Mouse (Mus musculus) MEL (cell line): ENCODE measurements around the gene Nadk. TPM values are rescaled to one million over a fixed set of nuclear protein-coding genes. Genes with fewer than 3 reads are reported as not detected.
A peak's percentile ranks its signal among the peaks of the same experiment; 100 is the strongest.

Source experiments
- DNase-seq: peaks from one replicate; pipeline ENCODE4 v3.0.0; 2011; ENCODE audit warnings: low read depth, low spot score
- H3K27ac ChIP-seq: 2 replicates; pipeline ENCODE4 v1.5.1; 2012; ENCODE audit warnings: low read depth, mild to moderate bottlenecking, control low read depth, low read length, moderate library complexity; ENCODE audit not compliant: control insufficient read depth
- H3K27me3 ChIP-seq, 2 experiments: fragments of 150-350 bp in 1 of 2; sonication (generic) in 1 of 2; 2 replicates each; pipeline ENCODE4 v1.6.1; 2012; ENCODE audit warnings: low read length in 2 of 2, mild to moderate bottlenecking in 2 of 2, improper control_type of control experiment in 1 of 2, moderate library complexity in 1 of 2; ENCODE audit not compliant: insufficient read depth in 2 of 2, control insufficient read depth in 1 of 2
- H3K36me3 ChIP-seq, 2 experiments: 2 replicates each; pipeline ENCODE4 v1.6.1; 2012 to 2014; ENCODE audit warnings: low read length in 2 of 2, improper control_type of control experiment in 1 of 2, inconsistent platforms in 1 of 2, mild to moderate bottlenecking in 1 of 2; ENCODE audit not compliant: insufficient read depth in 2 of 2, control insufficient read depth in 1 of 2
- H3K4me1 ChIP-seq, 2 experiments: fragments of 150-350 bp in 1 of 2; sonication (generic) in 1 of 2; 2 replicates each; pipeline ENCODE4 v1.6.1; 2012; ENCODE audit warnings: low read length in 2 of 2, improper control_type of control experiment in 1 of 2, mild to moderate bottlenecking in 1 of 2; ENCODE audit not compliant: insufficient read depth in 2 of 2, control insufficient read depth in 1 of 2
- H3K4me3 ChIP-seq, 2 experiments: fragments of 150-350 bp in 1 of 2; sonication (generic) in 1 of 2; 2 replicates each; pipeline ENCODE4 v1.5.1; 2012; ENCODE audit warnings: low read depth in 2 of 2, low read length in 2 of 2, mild to moderate bottlenecking in 2 of 2, moderate library complexity in 2 of 2, control low read depth in 1 of 2, improper control_type of control experiment in 1 of 2; ENCODE audit not compliant: control insufficient read depth in 1 of 2, insufficient read depth in 1 of 2
- H3K79me2 ChIP-seq: 2 replicates; pipeline ENCODE4 v1.6.1; 2012; ENCODE audit warnings: mild to moderate bottlenecking, low read length, moderate library complexity; ENCODE audit not compliant: control insufficient read depth, poor library complexity, insufficient read depth
- H3K9ac ChIP-seq: 2 replicates; pipeline ENCODE4 v1.6.1; 2012; ENCODE audit warnings: low read depth, mild to moderate bottlenecking, control low read depth, low read length, moderate library complexity; ENCODE audit not compliant: control insufficient read depth, poor library complexity, severe bottlenecking
- H3K9me3 ChIP-seq: fragments of 150-350 bp; sonication (generic); replicated peaks from 2 replicates; pipeline ENCODE4 v1.6.1; 2012; ENCODE audit warnings: mild to moderate bottlenecking, low read length, improper control_type of control experiment, moderate library complexity; ENCODE audit not compliant: insufficient read depth
- BHLHE40 ChIP-seq: IDR thresholded peaks from 2 replicates; pipeline ENCODE4 v1.6.1; 2012; ENCODE audit warnings: low read depth, mild to moderate bottlenecking, inconsistent platforms, low read length, improper control_type of control experiment, borderline replicate concordance
- CHD2 ChIP-seq: IDR thresholded peaks from 2 replicates; pipeline ENCODE4 v1.6.1; 2011; ENCODE audit warnings: low read length, improper control_type of control experiment
- CTCF ChIP-seq, 3 experiments: IDR thresholded peaks in 2 of 3; conservative IDR thresholded peaks in 1 of 3; 2 replicates each; pipeline ENCODE4 v1.5.1; 2011 to 2012; ENCODE audit warnings: low read length in 3 of 3, low read depth in 2 of 3, mild to moderate bottlenecking in 2 of 3, improper control_type of control experiment in 1 of 3, inconsistent platforms in 1 of 3, mixed read lengths in 1 of 3, moderate library complexity in 1 of 3; ENCODE audit not compliant: control insufficient read depth in 1 of 3, insufficient read depth in 1 of 3, poor library complexity in 1 of 3, severe bottlenecking in 1 of 3
- ETS1 ChIP-seq: IDR thresholded peaks from 2 replicates; pipeline ENCODE4 v1.6.1; 2012; ENCODE audit warnings: low read depth, mild to moderate bottlenecking, inconsistent platforms, low read length, improper control_type of control experiment, moderate library complexity
- GABPA ChIP-seq: IDR thresholded peaks from 2 replicates; pipeline ENCODE4 v1.6.1; 2012; ENCODE audit warnings: low read depth, mild to moderate bottlenecking, inconsistent platforms, low read length, improper control_type of control experiment, moderate library complexity
- HCFC1 ChIP-seq: IDR thresholded peaks from 2 replicates; pipeline ENCODE4 v1.6.1; 2012; ENCODE audit warnings: low read depth, mild to moderate bottlenecking, inconsistent platforms, low read length, improper control_type of control experiment, moderate library complexity
- KAT2A ChIP-seq: conservative IDR thresholded peaks from 2 replicates; pipeline ENCODE4 v1.6.1; 2012; ENCODE audit warnings: low read depth, low read length, improper control_type of control experiment, inconsistent platforms
- MAFK ChIP-seq: IDR thresholded peaks from 2 replicates; pipeline ENCODE4 v1.6.1; 2011; ENCODE audit warnings: low read depth, mild to moderate bottlenecking, low read length, improper control_type of control experiment, borderline replicate concordance
- MAX ChIP-seq: IDR thresholded peaks from 2 replicates; pipeline ENCODE4 v1.6.1; 2011; ENCODE audit warnings: low read length, improper control_type of control experiment
- MEF2A ChIP-seq: IDR thresholded peaks from 2 replicates; pipeline ENCODE4 v1.6.1; 2014; ENCODE audit warnings: low read depth, mild to moderate bottlenecking, inconsistent platforms, low read length, improper control_type of control experiment; ENCODE audit not compliant: poor library complexity, insufficient replicate concordance, severe bottlenecking; ENCODE audit errors: extremely low read depth
- MXI1 ChIP-seq: IDR thresholded peaks from 2 replicates; pipeline ENCODE4 v1.6.1; 2011; ENCODE audit warnings: mild to moderate bottlenecking, low read depth, low read length, improper control_type of control experiment
- MYB ChIP-seq: IDR thresholded peaks from 2 replicates; pipeline ENCODE4 v1.6.1; 2011; ENCODE audit warnings: mild to moderate bottlenecking, low read depth, low read length, improper control_type of control experiment
- MYC ChIP-seq: IDR thresholded peaks from 2 replicates; pipeline ENCODE4 v1.6.1; 2011; ENCODE audit warnings: low read depth, mild to moderate bottlenecking, low read length, improper control_type of control experiment, moderate library complexity
- NRF1 ChIP-seq: IDR thresholded peaks from 2 replicates; pipeline ENCODE4 v1.6.1; 2014; ENCODE audit warnings: low read depth, mild to moderate bottlenecking, inconsistent platforms, low read length, improper control_type of control experiment, moderate library complexity; ENCODE audit not compliant: poor library complexity, insufficient read depth, severe bottlenecking
- POLR2A ChIP-seq, 2 experiments: IDR thresholded peaks; 2 replicates each; pipeline ENCODE4 v1.6.1; 2011 to 2012; ENCODE audit warnings: low read length in 2 of 2, mild to moderate bottlenecking in 2 of 2, control low read depth in 1 of 2, improper control_type of control experiment in 1 of 2, low read depth in 1 of 2, moderate library complexity in 1 of 2; ENCODE audit not compliant: control insufficient read depth in 1 of 2, insufficient read depth in 1 of 2, poor library complexity in 1 of 2
- POLR2AphosphoS2 ChIP-seq: IDR thresholded peaks from 2 replicates; pipeline ENCODE4 v1.6.1; 2011; ENCODE audit warnings: low read length, improper control_type of control experiment
- POLR2AphosphoS5 ChIP-seq: IDR thresholded peaks from 2 replicates; pipeline ENCODE4 v1.6.1; 2012; ENCODE audit warnings: low read depth, borderline replicate concordance, mild to moderate bottlenecking, inconsistent platforms, low read length, moderate library complexity, mixed read lengths
- RCOR1 ChIP-seq: IDR thresholded peaks from 2 replicates; pipeline ENCODE4 v1.6.1; 2012; ENCODE audit warnings: low read depth, mild to moderate bottlenecking, inconsistent platforms, low read length, improper control_type of control experiment
- SIN3A ChIP-seq: IDR thresholded peaks from 2 replicates; pipeline ENCODE4 v1.6.1; 2012; ENCODE audit warnings: low read length, improper control_type of control experiment, inconsistent platforms
- SMC3 ChIP-seq: IDR thresholded peaks from 2 replicates; pipeline ENCODE4 v1.6.1; 2011; ENCODE audit warnings: low read depth, low read length, improper control_type of control experiment
- TAL1 ChIP-seq: IDR thresholded peaks from 2 replicates; pipeline ENCODE4 v1.6.1; 2012; ENCODE audit warnings: mild to moderate bottlenecking, inconsistent platforms, low read length, moderate library complexity, mixed read lengths
- USF1 ChIP-seq: IDR thresholded peaks from 2 replicates; pipeline ENCODE4 v1.6.1; 2014; ENCODE audit warnings: low read depth, mild to moderate bottlenecking, inconsistent platforms, low read length, improper control_type of control experiment, moderate library complexity
- USF2 ChIP-seq, 2 experiments: IDR thresholded peaks; 2 replicates each; pipeline ENCODE4 v1.6.1; 2011 to 2012; ENCODE audit warnings: improper control_type of control experiment in 2 of 2, low read length in 2 of 2, borderline replicate concordance in 1 of 2, inconsistent platforms in 1 of 2, low read depth in 1 of 2, mild to moderate bottlenecking in 1 of 2; ENCODE audit not compliant: insufficient read depth in 1 of 2
- ZKSCAN1 ChIP-seq: IDR thresholded peaks from 2 replicates; pipeline ENCODE4 v1.6.1; 2012; ENCODE audit warnings: low read depth, mild to moderate bottlenecking, inconsistent platforms, low read length, improper control_type of control experiment, moderate library complexity
- ZMIZ1 ChIP-seq: IDR thresholded peaks from 2 replicates; pipeline ENCODE4 v1.6.1; 2012; ENCODE audit warnings: low read depth, mild to moderate bottlenecking, inconsistent platforms, low read length, improper control_type of control experiment, moderate library complexity
- polyA plus RNA-seq, 2 experiments: library from polyadenylated mRNA; stranded (reverse) in 1 of 2; unstranded in 1 of 2; fragments of >175 nt in 1 of 2; fragments of >200 nt in 1 of 2; gene quantifications; 2 replicates each; pipeline versions ENCODE4 v1.2.1 to v1.2.4; 2012; ENCODE audit warnings: low replicate concordance in 2 of 2, low read depth in 1 of 2; ENCODE audit not compliant: insufficient read length in 2 of 2, insufficient read depth in 1 of 2, missing spikeins in 1 of 2
- total RNA-seq: library from RNA; depleted of rRNA; stranded (reverse); fragments of 300-350 nt; gene quantifications from 2 replicates; pipeline ENCODE4 v1.2.3, GENCODE M21; 2012

Gene Nadk
- total and polyA plus RNA-seq, 3 experiments: 53.2 to 258 (median 151) TPM

DNA sequence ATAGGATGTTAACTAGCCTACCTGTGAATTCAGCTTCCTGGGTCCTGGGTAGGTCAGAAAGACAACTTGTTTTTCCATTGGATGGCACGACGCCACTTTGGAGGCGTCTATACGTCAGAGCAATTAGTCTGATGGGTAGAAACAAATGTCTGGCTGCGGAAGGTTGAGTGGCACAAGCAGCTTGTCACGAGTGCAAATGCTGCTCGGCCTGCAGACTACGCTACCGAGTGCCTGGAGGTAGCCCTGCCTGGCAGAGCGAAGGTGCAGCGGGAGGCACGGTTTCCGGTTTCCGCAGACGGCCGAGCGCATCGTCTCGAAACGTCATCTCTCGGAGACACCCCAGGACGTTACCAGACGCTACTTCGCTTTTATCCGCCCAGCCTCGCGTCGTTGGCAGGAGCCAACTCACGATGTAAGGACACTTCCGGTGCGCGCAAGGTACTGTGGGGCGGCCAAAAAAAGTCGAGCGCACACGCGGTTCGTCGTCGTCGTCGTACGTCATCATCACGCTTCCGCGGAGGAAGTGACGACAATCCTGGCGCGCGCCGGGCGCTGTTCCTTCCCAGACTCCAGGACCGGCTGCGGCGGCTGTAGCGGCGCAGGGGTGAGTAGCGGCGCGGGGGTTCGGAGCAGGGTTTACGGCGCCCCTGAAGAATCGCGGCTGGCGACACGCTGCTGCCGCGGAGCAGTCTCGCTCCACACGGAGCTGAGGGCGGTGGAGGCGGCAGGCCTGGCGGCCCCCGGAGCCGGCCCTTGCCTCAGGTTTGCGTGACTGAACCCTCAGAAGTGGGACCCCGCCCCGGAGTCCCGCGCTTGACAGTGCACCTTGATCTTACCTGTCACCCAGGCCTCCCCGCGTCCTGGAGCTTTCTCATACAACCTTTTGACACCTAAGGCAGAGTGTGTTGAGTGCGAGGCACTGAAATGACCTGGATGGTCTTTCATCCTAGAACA lies 62.4 kb downstream of the Nadk start, which contains the start of gene Cdk11b (continued):
- TF ChIP-seq USF1 (peak; percentile 51; the same call in 1 of the 2 replicates), ZKSCAN1 (no peak), CTCF (IDR thresholded peaks at IDR 0.05 in 2 of 3, conservative IDR thresholded peaks at IDR 0.05 in 1 of 3; ENCODE audit: control insufficient read depth in 1 of 3, insufficient read depth in 1 of 3, low read depth in 2 of 3, low read length in 3 of 3, poor library complexity in 1 of 3, severe bottlenecking in 1 of 3) (no peak), CHD2 (peak; percentile 32), KAT2A (peak; percentile 89), TAL1 (no peak), USF2 (IDR thresholded peaks at IDR 0.05; ENCODE audit: borderline replicate concordance in 1 of 2, insufficient read depth in 1 of 2, low read depth in 1 of 2, low read length in 2 of 2) (no peak), SIN3A (peak; percentile 95), POLR2A (IDR thresholded peaks at IDR 0.05; ENCODE audit: control insufficient read depth in 1 of 2, insufficient read depth in 1 of 2, low read depth in 1 of 2, low read length in 2 of 2, poor library complexity in 1 of 2) (peak; percentile 73 to 96), BHLHE40 (peak; percentile 49; the same call in 1 of the 2 replicates), MAFK (no peak), SMC3 (peak; percentile 27; the same call in 1 of the 2 replicates), HCFC1 (peak; percentile 96), ZMIZ1 (peak; percentile 85; the same call in 1 of the 2 replicates), MXI1 (peak; percentile 94), NRF1 (peak; percentile 56; the same call in 1 of the 2 replicates), MAX (peak; percentile 88), RCOR1 (0 out of 2 replicates have a peak, but pooled peaks have one; percentile 40), MYC (peak; percentile 91), MYB (peak; percentile 51; the same call in 1 of the 2 replicates)

- H3K27me3 ChIP-seq: no peaks in the 10 kb centered on the region
- DNase-seq: no peak
- TF ChIP-seq POLR2AphosphoS5 (no peak), MEF2A (no peak), ETS1 (no peak), GABPA (no peak), SMC3 (no peak), POLR2AphosphoS2 (no peak)
- H3K9me3 ChIP-seq: no peaks in the 10 kb centered on the region
- H3K79me2 ChIP-seq: peaks cover 1% of the 10 kb centered on the region
- no peak overlapping the region for H3K4me3 ChIP-seq
- H3K27ac ChIP-seq: no peak overlapping the region
- H3K4me1 ChIP-seq: no peaks in the 10 kb centered on the region
- H3K36me3 ChIP-seq: peaks cover 0 to 37% of the 10 kb centered on the region in 2 experiments
- no peak overlapping the region for H3K9ac ChIP-seq
Observed at GRCm38 (mm10) chr4:155630267-155630666, 68.1 kb downstream of the Nadk start.
